Mouse (Mus musculus) frontal cortex, adult (tissue): ENCODE results near the gene Wtap.
"Not testable (repeated sequence)": the region's sequence is repeated elsewhere in the genome, so short reads cannot be mapped to it uniquely, and the experiment has no call there.

Experiments used
- ATAC-seq: cut with Nextera tagmentation; 2 replicates; pipeline ENCODE4 v1.9.2; 2017; ENCODE audit warnings: mild to moderate bottlenecking, moderate library complexity, mixed read lengths; ENCODE audit not compliant: low TSS enrichment

Gene Wtap

DNA sequence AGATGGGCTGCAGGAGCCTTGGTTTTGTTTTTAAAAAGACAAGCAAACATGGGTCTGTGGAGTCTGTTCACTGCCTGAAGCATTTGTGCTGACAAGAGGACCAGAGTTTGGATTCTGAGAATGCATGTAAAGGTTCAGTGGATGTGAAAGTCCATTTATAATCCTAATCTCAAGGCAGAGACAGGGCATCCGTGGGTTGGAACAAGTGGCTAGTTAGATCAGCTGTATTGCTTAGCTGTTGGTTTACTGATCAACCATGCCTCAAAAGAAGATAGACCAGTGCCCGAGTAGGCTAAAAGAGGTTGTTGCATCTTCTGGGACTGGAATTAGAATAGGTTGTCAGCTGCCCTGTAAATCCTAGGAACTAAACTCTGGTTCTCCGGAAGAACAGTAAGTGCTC lies 30.5 kb downstream of the Wtap start:
- ATAC-seq, result no peak

DNA sequence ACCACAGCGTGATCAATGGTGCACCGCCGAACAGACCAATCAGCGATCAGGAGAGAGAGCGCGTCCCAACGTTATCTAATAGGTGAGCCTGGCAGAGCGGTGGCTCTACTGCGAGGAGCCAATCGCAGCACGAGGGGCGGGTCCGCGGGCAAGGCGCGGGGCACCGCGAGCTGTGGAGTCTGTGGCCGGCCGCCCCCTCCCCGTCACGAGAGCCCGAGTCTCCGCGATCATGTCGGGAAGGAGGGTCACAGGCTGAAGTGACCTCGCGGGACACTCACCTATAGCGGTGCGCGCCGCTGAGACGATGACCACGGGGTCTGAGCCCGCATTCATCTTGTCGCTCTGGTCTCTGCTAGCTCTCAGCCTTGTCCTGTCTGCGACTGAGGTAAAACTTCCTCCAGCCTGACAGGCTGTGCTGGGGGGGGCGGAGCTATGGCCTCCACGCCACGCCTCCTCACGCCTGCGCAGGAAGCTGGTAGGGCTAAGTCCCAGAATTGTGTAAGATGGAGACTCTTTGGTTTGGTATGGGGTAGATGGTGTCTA lies 33.6 kb downstream of the Wtap start, which contains the start of gene Acat2:
Acat2 (minus strand) TSS at position 417 of the 543 bp plus-strand sequence.
- peak; percentile 96 for ATAC-seq

DNA sequence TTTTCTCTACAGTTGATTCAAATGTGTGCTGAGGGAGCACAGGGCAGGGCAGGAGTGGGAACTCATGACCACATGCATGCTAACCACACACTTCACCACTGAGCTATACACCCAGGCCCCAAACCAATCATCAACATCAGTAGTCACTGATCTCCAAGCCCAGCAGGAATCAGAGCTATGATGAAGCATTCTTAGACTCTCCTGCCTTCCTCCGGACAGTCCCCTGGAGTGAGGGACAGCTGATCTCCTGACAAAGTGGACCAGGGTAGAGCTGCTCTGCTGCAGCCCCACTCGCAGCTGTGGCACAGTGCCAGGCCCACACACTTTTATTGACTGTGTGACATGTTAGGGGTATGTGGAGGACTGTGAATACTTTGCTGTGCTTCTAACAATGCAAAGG lies 34.6 kb downstream of the Wtap start:
- ATAC-seq, result not testable (repeated sequence)

DNA sequence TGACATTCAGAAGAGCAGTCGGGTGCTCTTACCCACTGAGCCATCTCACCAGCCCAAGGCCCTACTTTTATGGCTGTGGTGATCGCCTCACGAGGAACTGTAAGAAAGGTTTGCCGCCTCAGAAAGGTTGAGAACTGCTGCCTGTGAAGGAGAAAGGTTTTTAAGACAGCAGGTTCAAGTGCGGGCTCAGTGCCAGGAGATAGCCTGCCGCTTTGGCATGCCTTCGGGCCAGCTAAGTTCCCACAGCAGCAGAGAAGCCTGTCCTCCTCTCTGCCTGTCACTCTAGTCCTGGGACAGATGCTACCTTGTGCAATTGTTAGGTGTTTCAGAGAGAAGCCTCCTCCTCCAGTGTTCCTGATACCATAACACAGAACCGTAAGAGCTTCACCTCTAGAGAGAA lies 37.3 kb downstream of the Wtap start:
- ATAC-seq, result no peak

DNA sequence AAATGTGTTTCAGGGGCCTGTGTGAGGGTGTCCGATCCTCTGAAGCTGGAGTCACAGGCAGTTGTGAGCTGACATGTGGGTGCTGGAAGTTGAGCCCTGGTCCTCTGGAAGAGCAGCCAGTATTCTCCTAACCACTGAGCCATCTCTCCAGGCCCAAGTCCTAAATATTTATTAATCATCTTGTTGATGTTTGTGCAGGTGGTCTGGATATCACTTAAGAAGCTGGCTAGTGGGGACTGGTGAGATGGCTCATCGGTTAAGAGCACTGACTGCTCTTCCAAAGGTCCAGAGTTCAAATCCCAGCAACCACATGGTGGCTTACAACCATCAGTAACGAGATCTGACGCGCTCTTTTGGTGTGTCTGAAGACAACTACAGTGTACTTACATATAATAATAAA lies 44.3 kb downstream of the Wtap start:
- no peak for ATAC-seq

DNA sequence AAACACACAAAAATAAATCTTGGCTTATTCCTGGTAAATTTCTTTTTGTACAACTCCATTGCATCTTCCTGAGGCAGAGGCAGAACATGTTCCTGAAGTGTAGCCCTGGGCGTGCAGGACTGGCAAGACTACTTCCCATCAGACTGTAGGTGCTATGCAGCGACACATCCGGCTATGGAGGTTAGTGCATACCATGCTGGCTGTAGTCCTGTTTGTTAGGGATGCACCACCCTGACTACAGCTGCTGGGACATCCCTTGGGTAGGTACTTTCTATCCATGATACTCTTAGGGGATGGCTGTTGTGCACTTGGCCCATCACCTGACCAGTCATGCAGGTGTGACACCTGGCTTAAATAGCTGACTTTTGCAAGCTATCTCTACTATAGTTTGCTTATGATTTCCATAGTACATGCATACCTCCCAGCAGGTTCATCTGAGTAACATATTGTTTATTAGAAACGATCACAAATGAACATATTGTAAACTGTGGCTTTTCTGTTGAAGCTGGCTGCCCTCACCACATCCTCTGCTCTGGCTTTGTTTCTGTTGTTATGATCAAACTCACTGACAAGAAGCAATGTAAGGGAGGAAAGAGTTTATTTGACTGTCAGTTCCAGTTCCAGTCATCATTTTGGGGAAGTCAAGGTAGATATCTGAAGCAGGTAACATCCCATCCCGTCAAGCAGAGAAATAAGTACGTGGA lies 51.4 kb downstream of the Wtap start:
- ATAC-seq, result no peak

DNA sequence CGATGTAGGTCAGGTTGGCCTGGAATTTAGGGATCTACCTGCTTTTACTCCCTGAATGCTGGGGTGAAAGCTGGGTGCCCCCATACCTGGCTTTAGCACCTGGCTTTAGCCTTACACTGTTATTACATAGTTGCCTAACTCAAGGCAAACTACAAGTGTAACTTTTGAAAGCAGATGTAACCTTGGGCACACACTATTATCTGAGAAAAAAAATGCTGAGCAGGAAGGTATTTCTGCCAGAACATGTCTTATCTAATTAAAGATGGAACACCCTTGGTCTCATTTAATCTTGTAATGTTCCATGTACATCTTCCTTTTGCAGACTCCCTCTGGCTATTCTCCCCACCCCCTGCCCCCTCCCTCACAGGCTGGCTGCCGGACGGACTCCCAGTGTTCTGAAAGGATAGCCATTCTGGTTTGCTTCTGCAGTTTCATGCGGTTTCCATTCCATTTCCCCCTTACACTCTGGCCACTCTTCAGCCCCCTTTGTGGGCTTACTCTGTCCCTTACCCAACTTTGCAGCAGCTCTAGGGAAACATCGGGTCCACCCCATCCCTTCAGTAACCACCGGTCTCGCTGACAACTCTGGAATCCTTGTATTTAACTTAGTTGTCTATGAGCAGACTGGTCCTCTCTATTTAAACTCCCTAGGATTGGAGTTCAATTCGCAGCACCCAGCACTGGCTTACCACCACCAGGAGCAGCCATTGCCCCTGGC lies 52.3 kb downstream of the Wtap start:
- ATAC-seq, result no peak

DNA sequence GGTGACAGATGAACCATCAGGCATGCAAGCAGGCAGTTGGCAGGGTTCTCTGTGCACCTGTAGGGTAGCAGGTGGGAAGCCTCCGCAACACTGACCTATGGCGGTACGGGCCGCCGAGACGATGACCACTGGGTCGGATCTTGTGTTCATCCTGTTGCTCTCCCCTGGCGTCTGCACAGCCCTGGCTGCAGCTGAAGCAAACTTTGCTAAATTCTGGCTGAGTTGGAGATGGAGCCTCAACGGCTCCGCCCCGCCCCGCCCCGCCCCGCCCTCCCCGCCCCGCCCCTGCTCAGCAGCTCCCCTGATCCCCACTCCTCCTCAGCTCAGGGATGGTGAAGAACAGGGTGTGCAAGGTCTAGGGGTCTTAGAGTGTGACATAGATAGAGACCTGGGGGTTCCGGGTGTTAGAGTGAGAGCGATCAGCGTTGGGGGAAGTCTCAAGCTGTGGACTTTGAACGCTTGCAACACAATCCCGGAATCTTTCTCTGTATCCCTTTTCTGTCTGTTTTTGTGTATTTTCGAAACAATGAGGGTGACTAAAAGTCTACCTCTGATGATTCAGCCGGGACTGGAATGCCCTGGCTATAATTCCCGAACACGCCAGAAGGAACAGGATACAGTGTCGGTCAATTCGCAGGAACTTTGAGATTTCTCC lies 53.7 kb downstream of the Wtap start, which contains the start of gene Acat3:
Acat3 (minus strand) TSS at position 450 of the 655 bp plus-strand sequence.
- peak; percentile 30; the same call in 1 of the 2 replicates for ATAC-seq

DNA sequence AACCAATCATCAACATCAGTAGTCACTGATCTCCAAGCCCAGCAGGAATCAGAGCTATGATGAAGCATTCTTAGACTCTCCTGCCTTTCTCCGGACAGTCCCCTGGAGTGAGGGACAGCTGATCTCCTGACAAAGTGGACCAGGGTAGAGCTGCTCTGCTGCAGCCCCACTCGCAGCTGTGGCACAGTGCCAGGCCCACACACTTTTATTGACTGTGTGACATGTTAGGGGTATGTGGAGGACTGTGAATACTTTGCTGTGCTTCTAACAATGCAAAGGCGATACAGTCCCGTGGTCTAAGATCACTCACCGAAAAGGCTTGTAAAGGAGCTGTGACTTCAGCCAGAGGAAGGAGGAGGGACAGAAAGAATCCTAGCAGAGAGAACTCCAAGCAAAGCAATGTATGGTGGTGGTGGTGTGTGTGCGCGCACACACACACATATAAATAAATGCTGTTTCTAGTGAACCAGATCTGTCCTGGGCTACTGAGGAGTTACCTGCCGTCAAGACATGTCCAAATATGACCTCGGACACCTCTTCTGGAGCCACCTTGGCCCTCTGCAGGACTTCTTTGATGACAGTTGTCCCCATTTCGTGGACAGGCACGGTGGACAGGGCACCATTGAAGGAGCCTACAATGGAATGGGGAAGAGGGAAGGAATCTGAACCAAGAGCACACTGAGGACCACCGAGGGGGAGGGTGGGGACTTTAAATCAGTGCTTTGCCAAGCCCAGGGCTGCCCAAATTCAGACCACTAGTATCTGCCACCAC lies 54.4 kb downstream of the Wtap start:
- ATAC-seq, result peak; percentile 43

DNA sequence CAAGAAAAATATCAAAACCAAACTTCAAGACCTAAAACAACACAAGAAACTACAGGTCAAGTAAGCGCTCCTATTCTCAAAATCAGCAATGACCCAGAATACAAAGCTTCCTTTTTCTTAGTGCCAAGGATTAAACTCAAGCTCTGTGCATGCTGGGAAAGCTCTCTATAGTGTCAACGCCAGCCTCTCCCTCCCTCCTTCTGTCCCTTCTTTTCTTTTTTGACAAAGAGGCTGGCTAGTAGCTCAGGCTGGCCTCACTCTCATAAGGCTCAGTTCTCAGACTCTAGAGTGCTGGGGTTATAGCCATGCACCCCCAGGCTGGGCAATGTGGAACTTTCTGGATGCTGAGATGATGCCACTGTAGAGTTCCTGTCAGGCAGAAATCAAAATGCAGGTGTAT lies 55.9 kb downstream of the Wtap start:
- no peak for ATAC-seq

DNA sequence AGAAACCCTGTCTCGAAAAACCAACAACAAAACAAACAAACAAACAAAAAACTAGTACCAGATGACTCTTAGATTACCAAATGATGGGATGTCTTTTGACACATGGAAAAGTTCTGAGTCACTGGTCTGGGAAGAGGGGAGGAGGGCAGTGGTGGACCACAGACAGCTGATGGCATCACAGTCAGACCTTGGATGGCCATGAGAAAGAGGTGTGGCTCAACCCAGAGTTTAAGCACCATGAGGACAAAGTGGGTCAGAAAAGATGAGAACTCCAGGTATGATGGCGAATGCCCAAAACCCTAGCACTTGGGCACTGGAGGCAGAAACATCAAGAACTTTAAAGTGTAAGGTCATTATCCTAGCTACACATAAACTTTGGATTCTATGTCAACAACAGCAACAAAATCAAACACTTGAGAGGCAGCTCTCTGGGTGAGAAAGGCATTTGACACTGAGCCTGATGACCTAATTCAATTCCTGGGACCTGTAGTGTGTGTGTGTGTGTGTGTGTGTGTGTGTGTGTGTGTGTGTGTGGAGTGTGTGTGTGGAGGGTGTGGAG lies 56.5 kb downstream of the Wtap start:
- ATAC-seq, result no peak

DNA sequence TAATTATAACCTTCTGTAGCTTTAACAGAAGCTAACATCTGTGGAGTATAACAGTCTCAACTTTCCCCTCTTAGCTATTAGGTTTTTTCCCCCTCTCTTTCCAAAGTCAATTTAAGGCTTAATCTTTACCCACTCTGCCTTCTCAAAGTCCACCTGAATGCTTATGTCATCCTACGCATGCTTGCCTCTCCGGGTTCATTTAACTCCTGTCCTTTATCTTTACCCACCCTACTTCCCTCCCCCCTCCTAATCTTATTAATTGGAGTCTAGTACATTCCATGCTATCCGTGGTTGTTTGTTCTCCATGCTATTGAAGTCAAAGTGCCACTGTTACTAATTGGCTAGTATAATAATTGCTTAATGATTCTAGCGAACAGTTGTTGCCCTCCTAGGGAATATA lies 58.2 kb downstream of the Wtap start:
- ATAC-seq, result no peak

DNA sequence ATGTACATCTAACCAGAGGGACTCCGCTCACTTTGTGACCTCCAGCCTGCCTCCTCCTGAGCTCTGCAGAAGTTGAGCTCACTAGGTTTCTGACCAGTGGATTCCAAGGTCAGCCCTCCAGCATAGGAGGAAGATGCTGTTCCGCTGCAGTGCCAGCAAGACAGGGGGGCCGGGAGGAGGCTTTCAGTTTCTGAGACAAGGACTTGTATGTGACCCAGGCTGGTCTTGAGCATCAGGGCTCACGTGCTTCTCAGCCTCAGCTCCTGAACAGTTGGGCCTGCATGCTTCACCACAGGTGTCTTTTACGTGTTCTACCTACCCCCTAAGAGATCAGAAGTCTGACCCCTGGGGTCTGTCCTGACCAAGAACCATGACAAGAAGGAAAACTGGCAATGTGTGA lies 62.4 kb downstream of the Wtap start:
- not testable (repeated sequence) for ATAC-seq

DNA sequence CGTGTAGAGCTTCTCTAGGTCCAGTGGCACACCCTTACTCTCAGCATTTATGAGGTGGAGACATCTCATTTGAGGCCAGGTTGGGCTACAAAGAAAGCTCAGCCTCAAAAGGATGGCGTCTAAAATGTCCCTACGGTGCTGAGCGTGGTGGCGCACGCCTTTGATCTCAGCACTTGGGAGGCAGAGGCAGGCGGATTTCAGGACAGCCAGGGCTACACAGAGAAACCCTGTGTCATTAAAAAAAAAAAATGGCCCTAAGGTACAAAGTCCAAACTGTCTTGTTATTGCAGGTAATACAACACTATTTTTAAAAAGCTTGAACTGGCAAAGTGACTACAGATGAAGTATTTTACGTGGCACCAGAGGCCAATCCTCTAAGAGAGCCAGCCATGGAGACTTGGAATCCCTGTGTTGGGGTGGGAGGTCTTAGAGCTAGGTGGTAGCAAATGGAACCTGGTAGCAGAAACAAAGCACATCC lies 68.2 kb downstream of the Wtap start:
- ATAC-seq, result no peak

DNA sequence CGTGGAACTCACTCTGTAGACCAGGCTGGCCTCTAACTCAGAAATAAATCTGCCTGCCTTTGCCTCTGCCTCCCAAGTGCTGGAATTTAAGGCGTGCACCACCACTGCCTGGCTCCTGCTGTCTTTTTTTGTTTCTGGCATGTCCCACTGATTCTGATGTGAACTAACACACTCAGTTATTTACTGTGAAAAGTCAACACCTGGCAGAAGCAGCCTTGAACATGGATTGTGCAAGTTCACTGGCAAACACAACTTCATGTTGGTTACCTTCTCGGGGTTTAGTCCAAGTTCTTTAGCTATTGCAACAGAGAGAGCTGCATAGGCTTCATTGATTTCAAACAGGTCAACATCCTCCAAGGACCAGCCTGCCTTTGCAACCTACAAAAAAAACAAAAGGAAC lies 69.0 kb downstream of the Wtap start:
- no peak for ATAC-seq

DNA sequence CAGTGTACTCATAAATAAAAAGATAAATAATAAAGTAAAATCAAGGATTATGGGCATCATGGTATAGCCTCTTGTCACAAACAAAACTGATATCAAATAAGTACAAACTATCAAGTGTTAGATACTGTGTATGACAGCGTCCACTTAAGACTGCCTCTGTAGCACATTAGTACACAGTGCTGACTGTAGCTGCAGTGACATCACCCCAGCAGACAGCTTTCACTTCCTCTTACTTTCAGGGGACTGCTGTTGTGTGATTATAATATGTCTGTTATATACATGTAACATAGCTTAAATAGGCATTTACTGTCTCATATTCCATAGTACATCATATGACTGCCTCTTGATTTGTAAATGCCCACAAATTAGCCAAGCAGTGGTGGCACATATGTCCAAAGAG lies 72.9 kb downstream of the Wtap start:
- ATAC-seq, result no peak
